Mouse (Mus musculus) erythroid progenitor cell, adult 5-6 weeks (primary cell): Measurements from ENCODE around the gene Atp5j. TPM values are rescaled to one million over a fixed set of nuclear protein-coding genes. Genes with fewer than 3 reads are reported as not detected.

Experiments
- ATAC-seq: replicated peaks from 2 replicates; pipeline ENCODE4 v1.8.0; 2016; ENCODE audit warnings: moderate number of reproducible peaks, mild to moderate bottlenecking, moderate TSS enrichment, inconsistent platforms; ENCODE audit not compliant: poor library complexity, low FRiP score, severe bottlenecking
- total RNA-seq, 2 experiments: library from RNA; stranded (forward) in 1 of 2; stranded (reverse) in 1 of 2; fragments of 150-400 nt in 1 of 2; fragments of 186-747, 209-891 nt in 1 of 2; gene quantifications; 2 replicates each; pipeline versions ENCODE4 v1.2.3 to v1.2.4; 2015 to 2017; ENCODE audit warnings: low replicate concordance in 2 of 2

The Atp5j gene
- total RNA-seq, 2 experiments from 2014 or later, result 85.0 to 225 TPM

DNA sequence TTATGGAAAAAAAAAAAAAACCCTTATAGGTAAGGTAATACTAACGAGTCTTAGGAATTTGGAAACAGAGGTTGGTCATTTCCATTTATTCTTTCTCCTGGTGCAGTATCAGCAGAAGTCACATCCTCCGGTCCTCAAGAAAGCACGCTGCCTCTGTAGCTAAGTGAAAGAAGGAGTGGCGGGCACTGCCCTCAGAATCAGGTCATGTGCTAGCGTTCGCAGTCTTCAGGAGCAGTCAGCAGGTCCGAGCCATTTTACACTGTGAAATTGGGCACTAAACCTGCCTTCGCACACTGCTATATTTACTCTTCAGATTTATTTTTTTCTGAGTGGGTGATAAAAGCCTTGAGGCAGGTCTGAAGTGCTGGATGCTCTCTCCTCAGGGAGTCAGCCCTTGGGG, 21.6 kb downstream of the Atp5j start:
- ATAC-seq, result no peak

DNA sequence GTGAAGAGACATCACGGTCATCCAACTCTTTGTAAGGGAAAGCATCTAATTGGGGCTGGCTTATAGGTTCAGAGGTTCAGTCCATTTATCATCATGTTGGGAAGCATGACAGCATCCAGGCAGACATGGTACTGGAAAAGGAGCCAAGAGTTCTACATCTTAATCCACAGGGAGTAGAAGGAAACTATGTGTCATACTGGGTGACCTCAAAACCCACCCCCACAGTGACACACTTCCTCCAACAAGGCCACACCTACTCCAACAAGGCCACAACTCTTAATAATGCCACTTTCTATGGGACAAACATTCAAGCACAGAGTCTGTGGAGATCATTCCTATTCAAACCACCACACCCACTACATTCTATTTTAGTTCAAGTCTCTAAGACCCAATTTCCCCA, 25.2 kb downstream of the Atp5j start:
- no peak for ATAC-seq

DNA sequence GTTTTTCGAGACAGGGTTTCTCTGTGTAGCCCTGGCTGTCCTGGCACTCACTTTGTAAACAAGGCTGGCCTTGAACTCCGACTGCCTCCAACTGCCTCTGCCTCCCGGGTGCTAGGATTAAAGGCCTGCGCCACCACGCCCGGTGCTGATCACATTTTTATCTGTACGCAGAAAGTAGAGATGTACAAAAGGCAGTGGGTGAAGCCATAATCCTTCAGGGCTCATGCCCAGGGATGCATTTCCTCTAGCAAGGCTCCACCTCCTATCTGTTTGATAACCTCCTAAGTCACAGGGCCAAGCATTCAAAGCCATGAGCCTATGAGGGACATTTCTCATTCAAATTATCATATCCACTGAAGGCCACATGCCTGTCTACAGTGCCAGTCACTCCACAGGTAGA, 27.6 kb downstream of the Atp5j start:
- ATAC-seq, result no peak

DNA sequence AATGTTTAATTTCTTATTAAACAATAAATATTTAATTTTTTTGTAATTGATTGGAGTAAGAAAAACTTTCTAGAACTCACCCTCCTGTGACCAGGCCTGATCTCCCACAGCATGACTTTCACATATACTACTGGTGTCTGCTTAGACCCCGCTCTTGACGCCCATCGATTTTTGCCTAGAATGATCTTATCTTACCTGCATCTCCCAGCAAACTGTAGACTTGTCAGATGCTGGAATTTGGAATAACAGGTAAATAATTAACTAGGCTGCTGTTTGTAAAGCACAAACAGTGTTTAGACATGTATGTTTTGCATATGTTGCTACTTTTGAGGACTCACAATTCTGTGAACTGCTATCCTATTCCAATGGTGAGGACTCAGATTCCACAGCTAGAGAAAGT, 29.2 kb downstream of the Atp5j start:
- no peak for ATAC-seq

DNA sequence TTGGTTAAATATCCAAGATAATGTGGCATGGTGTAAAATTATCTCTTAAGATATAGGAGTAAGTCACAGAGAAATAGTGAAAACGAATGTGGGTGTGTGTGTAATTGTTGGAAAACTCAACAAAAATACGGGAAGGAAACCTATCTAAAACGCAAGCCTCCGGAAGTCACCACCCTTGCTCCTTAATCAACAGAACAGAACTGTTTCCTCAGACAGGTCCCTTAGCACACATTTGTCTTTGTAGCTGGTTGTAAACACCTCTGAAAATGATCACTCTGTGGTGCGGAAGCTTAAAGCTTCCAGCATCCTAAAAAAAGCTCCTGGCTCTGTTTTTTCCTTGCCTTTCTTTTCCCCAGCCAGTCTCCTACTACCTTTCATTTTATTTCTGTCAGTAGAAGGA, 30.6 kb downstream of the Atp5j start:
- ATAC-seq, result no peak

DNA sequence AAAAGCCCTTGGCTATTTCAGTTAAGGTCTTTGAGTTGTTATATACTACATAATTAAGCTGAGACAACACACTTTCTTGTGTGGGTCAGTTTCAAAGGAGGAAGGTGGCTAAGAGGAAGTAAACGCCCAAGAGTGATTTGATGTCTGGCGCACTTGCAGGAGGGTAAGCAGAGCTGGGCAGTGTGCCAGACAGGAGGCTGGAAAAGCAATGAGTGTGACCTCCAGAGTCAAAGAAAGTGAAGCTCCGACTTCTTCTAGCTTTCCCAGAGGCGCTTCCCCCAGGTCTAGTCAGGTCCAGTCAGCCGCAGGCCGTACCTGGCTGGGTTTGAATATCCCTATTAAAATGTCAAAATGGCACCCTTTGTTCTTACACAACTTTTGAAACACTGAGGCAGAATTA, 33.2 kb downstream of the Atp5j start:
- no peak for ATAC-seq

DNA sequence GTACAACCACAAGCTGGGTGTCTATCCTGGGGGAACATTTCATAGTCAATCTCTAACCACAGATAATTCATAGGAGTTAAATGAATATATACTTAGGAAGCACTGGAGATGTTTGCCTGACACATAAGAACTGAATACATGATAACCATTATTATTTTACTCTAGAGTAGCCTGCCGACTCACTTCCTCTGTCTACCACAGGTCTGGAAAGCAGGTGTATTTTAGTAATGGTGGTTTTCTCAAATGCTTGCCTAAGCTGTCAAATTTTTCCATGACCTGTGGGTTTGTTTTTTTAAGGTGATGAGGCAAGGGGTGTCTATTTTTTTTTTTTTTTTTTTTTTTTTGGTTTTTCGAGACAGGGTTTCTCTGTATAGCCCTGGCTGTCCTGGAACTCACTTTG, 35.4 kb downstream of the Atp5j start:
- ATAC-seq, result no peak

DNA sequence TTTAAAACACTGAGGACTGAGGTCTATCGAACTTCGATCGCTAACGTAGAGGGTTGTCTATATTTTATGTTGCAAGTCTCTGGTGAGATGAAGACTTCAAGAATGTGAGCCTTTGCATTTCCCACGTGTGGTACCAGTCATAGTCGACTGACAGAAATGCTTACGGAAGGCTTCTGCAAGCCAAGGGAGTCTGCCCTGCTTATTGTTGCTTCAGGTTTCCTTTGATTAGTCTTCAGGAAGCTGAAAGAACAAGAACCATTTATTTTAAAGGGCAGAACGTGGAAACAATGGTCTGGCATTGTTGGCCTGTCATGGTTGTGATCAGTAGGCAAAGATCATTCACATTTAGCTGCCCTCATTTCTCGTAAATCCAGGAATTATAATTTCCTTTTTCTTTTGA, 38.7 kb downstream of the Atp5j start:
- no peak for ATAC-seq

DNA sequence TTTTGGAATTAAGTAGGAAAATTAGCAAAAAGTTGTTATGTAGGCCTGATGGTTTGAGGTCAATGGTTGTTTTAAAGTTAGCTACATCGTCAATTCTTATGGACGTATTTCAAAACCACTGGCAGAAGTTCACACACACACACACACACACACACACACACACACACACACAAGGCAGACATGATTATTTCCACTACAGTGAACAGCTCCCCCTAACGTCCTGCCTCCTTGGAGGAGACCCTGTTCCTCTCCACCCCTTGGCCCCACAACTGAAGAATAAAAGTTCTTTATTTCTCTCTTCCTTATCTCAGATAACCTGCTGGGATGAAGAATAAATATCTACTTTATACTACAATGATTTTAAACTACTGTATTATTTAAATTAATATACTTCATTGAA, 40.1 kb downstream of the Atp5j start:
- no peak for ATAC-seq

DNA sequence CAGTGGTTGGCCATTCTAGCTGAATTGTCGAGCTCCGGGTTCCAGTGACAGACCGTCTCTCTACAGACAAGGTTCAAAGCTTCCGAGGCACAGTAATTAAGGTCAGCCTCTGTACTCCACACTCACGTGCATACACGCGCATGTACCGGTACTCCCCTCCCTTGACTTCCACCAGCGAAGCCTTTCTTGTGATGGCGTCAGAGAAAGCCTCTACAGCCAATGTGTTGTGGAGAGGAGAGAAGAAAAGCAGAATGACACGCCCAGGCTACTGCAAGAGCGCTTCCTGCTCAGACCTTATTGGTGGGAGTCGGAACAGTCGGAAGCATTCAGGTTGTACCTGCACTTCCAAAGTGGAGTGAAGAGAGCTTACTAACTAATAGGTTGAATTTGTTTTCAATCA, 42.0 kb downstream of the Atp5j start:
- no peak for ATAC-seq

DNA sequence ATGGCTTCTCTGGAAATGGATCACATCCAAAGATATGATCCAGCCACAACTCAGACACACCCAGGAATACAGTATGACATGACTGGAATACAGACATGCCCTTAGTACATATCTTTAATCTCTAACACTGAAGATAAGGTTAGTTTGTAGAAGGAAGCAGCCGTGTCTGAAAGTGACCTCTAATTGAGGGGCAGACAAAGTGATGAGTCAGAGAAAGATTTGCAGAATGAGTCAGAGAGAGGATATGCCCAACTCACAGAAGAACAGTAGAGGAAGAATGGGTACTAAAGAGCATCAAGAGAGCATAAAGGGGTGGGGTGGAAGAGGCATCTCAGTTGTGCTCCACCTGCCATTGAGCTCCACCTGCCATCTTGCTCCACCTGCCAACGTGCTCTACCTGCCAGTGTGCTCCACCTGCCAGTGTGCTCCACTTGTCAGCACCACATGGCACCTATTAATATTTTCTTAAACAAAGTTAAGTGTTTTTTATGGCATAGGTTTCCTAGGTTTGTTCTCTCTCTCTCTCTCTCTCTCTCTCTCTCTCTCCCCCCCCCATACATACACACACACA, 44.7 kb downstream of the Atp5j start:
- no peak for ATAC-seq

DNA sequence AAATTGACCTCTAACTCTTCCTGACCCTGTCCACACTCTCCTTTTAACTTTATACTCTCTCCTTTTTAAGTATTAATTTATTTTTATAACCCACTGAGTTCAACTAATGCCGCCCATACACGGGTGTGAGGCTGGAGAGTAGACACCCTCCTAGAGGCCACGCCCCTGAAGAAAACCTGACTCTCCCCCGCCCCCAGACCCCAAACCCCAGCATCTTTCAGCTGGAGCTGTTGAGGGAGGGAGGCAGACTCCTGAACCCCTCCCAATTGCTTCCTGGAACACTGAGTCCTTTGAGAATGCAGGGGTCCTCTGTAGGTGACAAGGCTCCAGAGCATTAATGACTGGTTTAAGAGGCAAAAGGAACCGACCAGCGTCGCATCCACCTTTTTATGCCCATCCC, 50.5 kb downstream of the Atp5j start:
- no peak for ATAC-seq

DNA sequence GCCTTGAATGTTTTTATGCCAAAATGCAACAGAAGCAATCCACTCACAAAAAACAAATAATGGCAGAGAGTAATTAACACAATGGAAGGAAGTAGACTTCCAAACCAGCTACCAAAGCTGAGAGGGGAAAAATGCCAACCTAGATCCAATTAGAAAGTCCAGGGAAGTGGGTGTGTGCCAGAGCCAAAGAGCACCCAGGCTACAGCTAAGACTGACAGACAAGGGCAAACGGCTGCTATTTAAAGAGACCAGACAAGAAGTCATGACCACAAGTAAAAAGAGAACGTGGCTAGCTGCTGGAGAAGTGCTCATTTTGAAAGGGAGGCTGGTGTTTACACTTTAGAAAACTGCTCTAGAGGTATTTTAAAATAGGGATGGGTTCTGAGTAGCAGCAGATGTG, 52.1 kb downstream of the Atp5j start:
- ATAC-seq, result no peak

DNA sequence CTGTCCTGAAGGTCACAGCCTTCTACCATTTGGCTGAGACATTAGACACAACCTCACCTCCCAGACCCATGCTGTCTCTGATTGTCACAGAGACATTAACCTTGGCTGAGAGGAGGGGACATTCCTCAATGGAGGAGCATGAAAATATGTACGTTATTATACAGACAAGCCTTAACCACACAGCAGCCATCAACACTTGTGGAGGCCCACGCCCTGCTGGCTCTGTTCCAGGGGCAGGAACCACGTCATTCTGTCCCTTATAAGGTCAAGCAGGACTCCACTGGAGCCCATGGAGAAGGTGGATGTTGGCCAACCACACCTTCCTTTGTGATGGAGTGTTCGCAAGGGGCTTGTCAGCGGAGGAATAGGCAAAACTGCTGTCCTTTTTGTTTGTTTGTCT, 55.7 kb downstream of the Atp5j start:
- no peak for ATAC-seq

DNA sequence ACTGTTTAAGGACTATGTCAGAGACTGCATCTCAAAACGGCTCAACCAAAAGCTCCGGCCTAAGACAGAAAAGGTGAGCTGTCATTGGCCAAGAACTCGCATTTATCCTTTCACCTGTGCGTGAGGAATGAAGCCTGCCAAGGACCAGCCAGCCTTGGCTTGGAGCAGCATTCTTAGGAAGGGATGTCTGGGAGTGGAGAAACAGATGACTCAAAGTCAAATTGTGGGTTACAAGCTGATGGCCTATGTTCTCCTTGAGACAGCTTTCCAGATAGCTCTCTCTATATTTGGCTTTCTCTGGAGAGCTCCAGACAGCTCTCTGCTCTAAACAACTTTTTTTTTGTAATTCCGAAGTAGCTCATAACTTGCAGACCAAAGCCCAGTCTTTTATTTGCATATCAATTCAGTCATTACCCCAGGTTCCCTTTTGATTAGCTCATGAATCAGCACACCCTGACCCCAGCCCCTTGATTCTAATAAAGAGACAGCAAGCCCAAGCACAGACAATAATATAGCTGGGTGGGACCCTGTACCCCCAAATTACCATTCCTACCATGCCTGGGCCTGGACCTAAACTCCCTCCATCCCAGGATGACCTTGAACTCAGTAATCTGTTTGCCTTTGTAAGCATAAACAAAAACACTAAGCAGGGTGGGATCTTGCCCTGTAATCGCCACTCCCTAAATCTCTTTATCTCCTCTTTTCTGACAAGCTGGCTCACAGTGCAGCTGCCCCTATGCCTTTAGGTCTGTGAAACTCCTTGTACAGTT, 56.4 kb downstream of the Atp5j start:
- ATAC-seq, result no peak

DNA sequence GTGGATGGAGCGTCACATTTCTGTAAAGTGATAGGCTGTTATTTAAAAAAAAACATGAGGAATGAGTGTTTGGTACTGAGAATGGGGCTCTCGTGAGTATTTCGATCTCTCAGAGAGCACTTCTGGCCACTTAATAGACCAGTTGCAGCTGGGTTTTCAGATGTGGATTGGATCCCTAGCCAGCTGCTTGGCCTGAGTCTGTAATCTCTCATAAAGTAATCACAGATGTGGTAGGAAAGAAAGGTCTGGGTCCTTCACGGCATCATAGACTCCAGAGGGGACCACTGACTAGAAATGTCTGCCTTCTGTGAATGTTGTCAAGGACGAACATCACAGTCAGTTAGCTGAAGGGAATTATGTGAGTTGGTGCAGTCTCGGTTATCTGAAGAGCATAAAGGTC, 57.0 kb downstream of the Atp5j start:
- ATAC-seq, result no peak

Other genes starting within 250 kb of the Atp5j start
- gene Mrpl39, start 99.9 kb downstream of the Atp5j start, total RNA-seq (2015; ENCODE audit: low replicate concordance), result 4.2 and 13.3 TPM in 2 replicates
- 11.6 and 11.8 TPM in 2 replicates for gene Mrpl39, start 99.9 kb downstream of the Atp5j start, total RNA-seq (2017; ENCODE audit: low replicate concordance)
- not detected in 2 replicates for gene Jam2, start 61.5 kb downstream of the Atp5j start, total RNA-seq (2015; ENCODE audit: low replicate concordance)
- gene Jam2, start 61.5 kb downstream of the Atp5j start, total RNA-seq (2017; ENCODE audit: low replicate concordance), result not detected in 2 replicates
- gene Gabpa, start 700 bp downstream of the Atp5j start, total RNA-seq (2015; ENCODE audit: low replicate concordance), result 43.2 and 47.8 TPM in 2 replicates
- gene Gabpa, start 700 bp downstream of the Atp5j start, total RNA-seq (2017; ENCODE audit: low replicate concordance), result 49.0 and 55.6 TPM in 2 replicates